Mouse (Mus musculus): Measurements from ENCODE around the gene Fgfbp3. TPM values are rescaled to one million over a fixed set of nuclear protein-coding genes. Genes with fewer than 3 reads are reported as not detected.

Fgfbp3 gene
- polyA plus RNA-seq, 1 experiment from 2014 or later, result 10.7 TPM

GRCm38 (mm10) chr19:36904211-36905007 lies 15.0 kb downstream of the Fgfbp3 start:
- Histone ChIP-seq H3K4me1 (ENCODE audit: control insufficient read depth, insufficient read depth, low read length) (no peaks in the 10 kb centered on the region), H3K4me2 (ENCODE audit: low read depth, low read length) (peak overlapping the region; percentile 75), H3K4me3 (ENCODE audit: low read depth, low read length) (peak overlapping the region; percentile 44), H3K36me3 (replicated peaks; ENCODE audit: control insufficient read depth, insufficient read depth, low read depth, low read length) (no peaks in the 10 kb centered on the region), H3K9me3 (replicated peaks; ENCODE audit: control insufficient read depth, low read length) (no peaks in the 10 kb centered on the region), H3K27me3 (ENCODE audit: control insufficient read depth, insufficient read depth, low read length) (no peaks in the 10 kb centered on the region), H3K27ac (replicated peaks; ENCODE audit: low read depth, low read length) (peak overlapping the region; percentile 72), H3K9ac (replicated peaks; ENCODE audit: low read length) (peak overlapping the region; percentile 69)
- WGBS, result 2% methylated on average over 41 of the region's 41 CpGs
- ATAC-seq (replicated peaks; ENCODE audit: insufficient number of reproducible peaks, low FRiP score, low TSS enrichment, low read depth), result peak; percentile 91
- DNase-seq (ENCODE audit: low spot score), result peak; percentile 83

DNA sequence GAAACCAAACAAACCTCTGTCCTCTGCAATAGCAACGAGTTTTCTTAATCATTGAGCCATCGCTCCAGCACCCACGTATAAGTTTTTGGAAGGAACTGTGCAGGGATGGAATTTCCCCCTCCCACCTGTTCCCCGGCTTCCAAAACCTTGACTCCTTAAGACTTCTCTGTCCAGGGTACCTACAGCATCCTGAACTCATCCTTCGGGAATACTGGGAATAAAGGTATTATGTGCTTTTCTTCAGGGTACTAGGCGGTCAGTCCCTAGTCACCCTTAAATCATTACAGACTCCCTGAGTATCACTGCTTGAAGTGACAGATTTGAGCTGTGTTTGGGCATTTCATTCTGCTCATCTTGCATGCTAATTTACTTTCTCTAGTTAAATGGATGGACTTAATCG lies 16.0 kb downstream of the Fgfbp3 start:
- DNase-seq (ENCODE audit: low spot score), result no peak
- no peak overlapping the region for H3K4me3 ChIP-seq (ENCODE audit: low read depth, low read length)
- no peak overlapping the region; the same call in 1 of the 2 replicates for H3K27ac ChIP-seq (replicated peaks; ENCODE audit: low read depth, low read length)
- 38% methylated on average over 7 of the region's 7 CpGs for WGBS
- H3K9ac ChIP-seq (replicated peaks; ENCODE audit: low read length), result no peak overlapping the region
- no peak overlapping the region for H3K4me2 ChIP-seq (ENCODE audit: low read depth, low read length)
- no peak for ATAC-seq (replicated peaks; ENCODE audit: insufficient number of reproducible peaks, low FRiP score, low TSS enrichment, low read depth)
- H3K36me3 ChIP-seq (replicated peaks; ENCODE audit: control insufficient read depth, insufficient read depth, low read depth, low read length), result no peaks in the 10 kb centered on the region
- no peaks in the 10 kb centered on the region for H3K4me1 ChIP-seq (ENCODE audit: control insufficient read depth, insufficient read depth, low read length)
- no peaks in the 10 kb centered on the region for H3K9me3 ChIP-seq (replicated peaks; ENCODE audit: control insufficient read depth, low read length)
- H3K27me3 ChIP-seq (ENCODE audit: control insufficient read depth, insufficient read depth, low read length), result no peaks in the 10 kb centered on the region

GRCm38 (mm10) chr19:36897778-36898177 lies 21.6 kb downstream of the Fgfbp3 start:
- H3K9ac ChIP-seq (replicated peaks; ENCODE audit: low read length), result no peak overlapping the region
- no peak overlapping the region for H3K4me3 ChIP-seq (ENCODE audit: low read depth, low read length)
- WGBS, result 41% methylated on average over 9 of the region's 9 CpGs
- H3K27me3 ChIP-seq (ENCODE audit: control insufficient read depth, insufficient read depth, low read length), result no peaks in the 10 kb centered on the region
- H3K4me2 ChIP-seq (ENCODE audit: low read depth, low read length), result no peak overlapping the region
- H3K27ac ChIP-seq (replicated peaks; ENCODE audit: low read depth, low read length), result no peak overlapping the region
- no peak for ATAC-seq (replicated peaks; ENCODE audit: insufficient number of reproducible peaks, low FRiP score, low TSS enrichment, low read depth)
- H3K4me1 ChIP-seq (ENCODE audit: control insufficient read depth, insufficient read depth, low read length), result no peaks in the 10 kb centered on the region
- peak; percentile 44 for DNase-seq (ENCODE audit: low spot score)
- H3K9me3 ChIP-seq (replicated peaks; ENCODE audit: control insufficient read depth, low read length), result no peaks in the 10 kb centered on the region
- H3K36me3 ChIP-seq (replicated peaks; ENCODE audit: control insufficient read depth, insufficient read depth, low read depth, low read length), result no peaks in the 10 kb centered on the region

DNA sequence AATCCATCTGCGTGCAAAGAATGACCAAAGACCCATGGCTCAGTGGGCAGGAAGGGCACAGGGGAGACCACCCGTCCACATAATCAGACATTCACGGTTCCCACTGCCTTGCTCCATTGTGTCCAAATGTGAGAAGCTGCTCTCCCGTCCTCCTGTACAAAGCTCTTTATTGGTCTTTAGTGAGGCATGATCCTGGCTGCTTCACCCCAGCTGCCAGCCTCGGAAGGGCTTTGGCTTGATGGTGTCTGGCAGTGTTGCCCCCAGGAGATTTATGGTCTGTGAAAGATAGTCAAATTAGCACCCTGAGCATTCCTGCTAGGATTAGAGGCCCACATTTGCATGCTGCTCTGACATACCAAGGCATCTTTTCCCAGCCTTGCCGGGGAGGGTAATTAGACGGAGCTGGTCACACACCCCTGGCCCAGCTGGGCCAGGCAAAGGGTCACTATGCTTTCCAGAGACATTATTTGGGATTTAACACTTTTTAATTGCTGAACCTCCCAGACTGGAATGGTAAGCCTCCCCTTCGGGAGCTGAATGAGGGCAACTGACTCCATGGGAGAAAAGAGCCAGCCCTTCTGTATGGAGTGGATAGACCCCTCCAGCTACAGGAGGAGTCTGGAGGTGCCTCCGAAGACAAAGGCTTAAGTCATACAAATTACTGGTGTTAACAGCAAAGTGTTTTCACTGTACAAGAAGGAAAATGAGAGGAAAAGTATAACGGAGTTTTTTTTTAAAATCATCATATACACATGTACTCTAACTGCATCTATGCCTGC lies 22.4 kb downstream of the Fgfbp3 start:
- H3K27ac ChIP-seq (replicated peaks; ENCODE audit: low read depth, low read length), result no peak overlapping the region; the same call in 1 of the 2 replicates
- H3K9me3 ChIP-seq (replicated peaks; ENCODE audit: control insufficient read depth, low read length), result no peaks in the 10 kb centered on the region
- H3K4me3 ChIP-seq (ENCODE audit: low read depth, low read length), result no peak overlapping the region
- 16% methylated on average over 10 of the region's 10 CpGs for WGBS
- peak; percentile 76 for ATAC-seq (replicated peaks; ENCODE audit: insufficient number of reproducible peaks, low FRiP score, low TSS enrichment, low read depth)
- no peaks in the 10 kb centered on the region for H3K27me3 ChIP-seq (ENCODE audit: control insufficient read depth, insufficient read depth, low read length)
- H3K36me3 ChIP-seq (replicated peaks; ENCODE audit: control insufficient read depth, insufficient read depth, low read depth, low read length), result no peaks in the 10 kb centered on the region
- H3K9ac ChIP-seq (replicated peaks; ENCODE audit: low read length), result no peak overlapping the region
- no peak overlapping the region for H3K4me2 ChIP-seq (ENCODE audit: low read depth, low read length)
- DNase-seq (ENCODE audit: low spot score), result no peak
- no peaks in the 10 kb centered on the region for H3K4me1 ChIP-seq (ENCODE audit: control insufficient read depth, insufficient read depth, low read length)

- Histone ChIP-seq H3K9ac (replicated peaks; ENCODE audit: low read length) (no peak overlapping the region), H3K4me3 (ENCODE audit: low read depth, low read length) (no peak overlapping the region), H3K36me3 (replicated peaks; ENCODE audit: control insufficient read depth, insufficient read depth, low read depth, low read length) (no peaks in the 10 kb centered on the region; the same call in 1 of the 2 replicates), H3K9me3 (replicated peaks; ENCODE audit: control insufficient read depth, low read length) (no peaks in the 10 kb centered on the region), H3K4me1 (ENCODE audit: control insufficient read depth, insufficient read depth, low read length) (no peaks in the 10 kb centered on the region), H3K27ac (replicated peaks; ENCODE audit: low read depth, low read length) (no peak overlapping the region), H3K4me2 (ENCODE audit: low read depth, low read length) (no peak overlapping the region), H3K27me3 (ENCODE audit: control insufficient read depth, insufficient read depth, low read length) (no peaks in the 10 kb centered on the region)
- no peak for DNase-seq (ENCODE audit: low spot score)
- no peak for ATAC-seq (replicated peaks; ENCODE audit: insufficient number of reproducible peaks, low FRiP score, low TSS enrichment, low read depth)
- 98% methylated on average over 3 of the region's 3 CpGs for WGBS
Measured at GRCm38 (mm10) chr19:36891746-36892145, 27.7 kb downstream of the Fgfbp3 start.

DNA sequence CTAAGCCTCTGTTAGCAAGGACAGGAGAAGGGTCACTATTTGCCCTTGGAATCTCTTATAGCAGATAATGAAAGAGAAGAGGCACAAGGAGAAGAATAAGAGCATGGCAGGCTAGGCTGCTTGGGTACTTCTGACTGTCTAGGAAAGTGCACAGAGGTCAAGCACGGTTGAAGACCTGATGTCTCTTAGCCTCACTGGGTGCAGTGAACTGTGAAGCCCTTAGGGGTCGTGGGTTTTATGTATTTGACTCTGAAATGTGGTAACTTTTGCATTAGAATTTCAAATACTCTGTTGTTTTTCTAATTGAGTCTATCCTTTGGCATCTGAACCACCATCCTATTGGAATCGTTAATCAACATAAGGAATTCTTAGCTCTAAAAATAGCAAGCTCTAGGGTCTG lies 31.7 kb downstream of the Fgfbp3 start:
- no peaks in the 10 kb centered on the region for H3K27me3 ChIP-seq (ENCODE audit: control insufficient read depth, insufficient read depth, low read length)
- ATAC-seq (replicated peaks; ENCODE audit: insufficient number of reproducible peaks, low FRiP score, low TSS enrichment, low read depth), result no peak
- H3K36me3 ChIP-seq (replicated peaks; ENCODE audit: control insufficient read depth, insufficient read depth, low read depth, low read length), result peaks cover 9% of the 10 kb centered on the region
- H3K4me1 ChIP-seq (ENCODE audit: control insufficient read depth, insufficient read depth, low read length), result no peaks in the 10 kb centered on the region
- no peak overlapping the region for H3K4me2 ChIP-seq (ENCODE audit: low read depth, low read length)
- no peak overlapping the region for H3K9ac ChIP-seq (replicated peaks; ENCODE audit: low read length)
- H3K27ac ChIP-seq (replicated peaks; ENCODE audit: low read depth, low read length), result no peak overlapping the region
- H3K9me3 ChIP-seq (replicated peaks; ENCODE audit: control insufficient read depth, low read length), result no peaks in the 10 kb centered on the region
- DNase-seq (ENCODE audit: low spot score), result no peak
- no peak overlapping the region for H3K4me3 ChIP-seq (ENCODE audit: low read depth, low read length)
- WGBS, result 81% methylated on average over 3 of the region's 3 CpGs

GRCm38 (mm10) chr19:36886316-36886715 lies 33.1 kb downstream of the Fgfbp3 start:
- Histone ChIP-seq H3K9me3 (replicated peaks; ENCODE audit: control insufficient read depth, low read length) (no peaks in the 10 kb centered on the region), H3K27ac (replicated peaks; ENCODE audit: low read depth, low read length) (no peak overlapping the region), H3K4me3 (ENCODE audit: low read depth, low read length) (no peak overlapping the region), H3K27me3 (ENCODE audit: control insufficient read depth, insufficient read depth, low read length) (no peaks in the 10 kb centered on the region), H3K9ac (replicated peaks; ENCODE audit: low read length) (no peak overlapping the region), H3K4me1 (ENCODE audit: control insufficient read depth, insufficient read depth, low read length) (no peaks in the 10 kb centered on the region), H3K36me3 (replicated peaks; ENCODE audit: control insufficient read depth, insufficient read depth, low read depth, low read length) (peaks cover 9% of the 10 kb centered on the region), H3K4me2 (ENCODE audit: low read depth, low read length) (no peak overlapping the region)
- 86% methylated on average over 2 of the region's 2 CpGs for WGBS
- ATAC-seq (replicated peaks; ENCODE audit: insufficient number of reproducible peaks, low FRiP score, low TSS enrichment, low read depth) (no peak), DNase-seq (ENCODE audit: low spot score) (peak; percentile 59)

DNA sequence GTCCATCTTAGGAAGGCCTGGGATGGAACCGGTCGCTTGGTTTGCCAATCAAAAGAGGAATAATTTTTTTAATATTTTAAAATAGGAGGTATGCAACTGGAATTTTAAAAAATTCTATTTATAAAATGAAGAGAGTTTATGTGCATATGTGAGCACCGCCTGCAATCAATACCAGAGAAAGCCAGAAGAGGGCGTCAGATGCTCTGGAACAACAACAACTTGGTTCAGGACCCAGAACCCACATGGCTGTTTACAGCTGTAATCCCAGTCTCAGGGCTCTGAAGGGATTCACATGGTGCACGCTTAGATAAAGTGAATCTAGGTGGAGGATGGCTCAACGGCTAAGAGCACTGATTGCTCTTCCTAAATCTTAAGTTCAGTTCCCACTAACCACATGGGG lies 36.3 kb downstream of the Fgfbp3 start:
- H3K9me3 ChIP-seq (replicated peaks; ENCODE audit: control insufficient read depth, low read length), result no peaks in the 10 kb centered on the region
- no peaks in the 10 kb centered on the region for H3K4me1 ChIP-seq (ENCODE audit: control insufficient read depth, insufficient read depth, low read length)
- H3K27me3 ChIP-seq (ENCODE audit: control insufficient read depth, insufficient read depth, low read length), result no peaks in the 10 kb centered on the region
- H3K9ac ChIP-seq (replicated peaks; ENCODE audit: low read length), result no peak overlapping the region
- H3K4me3 ChIP-seq (ENCODE audit: low read depth, low read length), result no peak overlapping the region
- peak; percentile 58 for DNase-seq (ENCODE audit: low spot score)
- H3K27ac ChIP-seq (replicated peaks; ENCODE audit: low read depth, low read length), result no peak overlapping the region
- WGBS, result 80% methylated on average over 6 of the region's 6 CpGs
- no peak for ATAC-seq (replicated peaks; ENCODE audit: insufficient number of reproducible peaks, low FRiP score, low TSS enrichment, low read depth)
- peaks cover 12% of the 10 kb centered on the region for H3K36me3 ChIP-seq (replicated peaks; ENCODE audit: control insufficient read depth, insufficient read depth, low read depth, low read length)
- H3K4me2 ChIP-seq (ENCODE audit: low read depth, low read length), result no peak overlapping the region
